Comparison of ENCODE assay signal across 11 mouse cellular contexts in the genomic region with DNA sequence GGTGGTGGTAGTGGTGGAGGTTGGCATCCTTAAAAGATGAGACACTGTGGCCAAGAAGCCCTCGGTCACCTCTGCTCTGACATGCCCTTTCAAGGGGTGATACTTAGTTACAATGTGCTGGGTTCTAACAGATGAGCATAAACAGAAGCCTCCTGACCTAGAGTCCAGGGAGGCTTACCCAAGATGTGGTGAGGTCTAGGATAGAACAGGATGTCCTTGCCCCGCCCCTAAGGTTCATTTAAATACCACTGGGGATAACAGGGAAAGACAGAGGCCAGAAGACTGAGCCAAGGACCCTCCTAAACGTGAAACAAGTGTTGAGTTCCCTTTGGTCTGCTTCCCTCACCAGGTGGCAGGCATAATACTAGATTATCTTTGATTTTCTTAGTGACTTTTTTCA. TPM values are rescaled to one million over a fixed set of nuclear protein-coding genes. Genes with fewer than 3 reads are reported as not detected.
DNase-seq lines count a peak whose midpoint lies in the region; ATAC-seq and TF ChIP-seq lines count a peak whose summit lies in the region.
"Had no signal": no experiment of that assay in that cellular context is flagged by ENCODE, and none has a peak within 500 bp of the region (broad histone marks: within the 10 kb centered on the region; RNA-seq: fewer than 3 reads in every experiment).

No protein-coding gene starts in this region.

- H3K4me2 ChIP-seq in lung, embryonic 15.5 days = peak overlapping the region; percentile 83
- H3K4me2 ChIP-seq in embryonic facial prominence, embryonic 13.5 days = peak overlapping the region; percentile 87
- peak overlapping the region; percentile 63 for H3K4me2 ChIP-seq in intestine, embryonic 15.5 days (replicated peaks)
- peak overlapping the region; percentile 86 for H3K4me2 ChIP-seq in liver, postnatal 0 days (ENCODE audit: low read depth, low read length)

- no peak for TF ChIP-seq CTCF in liver, postnatal 0 days (IDR thresholded peaks at IDR 0.05; ENCODE audit: low read depth)
- TF ChIP-seq CTCF in heart, adult 2 months (IDR thresholded peaks at IDR 0.05) = no peak

- peak overlapping the region; percentile 91; the same call in 1 of the 2 replicates for H3K4me3 ChIP-seq in lung, embryonic 15.5 days
- no peak overlapping the region for H3K4me3 ChIP-seq in embryonic facial prominence, embryonic 13.5 days
- H3K4me3 ChIP-seq in intestine, embryonic 15.5 days (replicated peaks) = peak overlapping the region; percentile 72
- peak overlapping the region; percentile 88 for H3K4me3 ChIP-seq in liver, postnatal 0 days (ENCODE audit: low read depth, low read length)
- H3K4me3 ChIP-seq in heart, adult 2 months = no peak overlapping the region

- no peaks in the 10 kb centered on the region; the same call in 1 of the 2 replicates for H3K79me2 ChIP-seq in heart, adult 2 months (replicated peaks; ENCODE audit: control insufficient read depth, insufficient read depth, low read length)

- no peak for DNase-seq in lung, postnatal 4 days
- DNase-seq in liver, postnatal 0 days = no peak
- DNase-seq in urinary bladder, postnatal 25 days (ENCODE audit: low spot score) = no peak
- DNase-seq in cerebellum, postnatal 4 days (ENCODE audit: low spot score in 2 of 2) = no peak
- no peak for DNase-seq in heart, adult 2 months
- DNase-seq: adrenal gland, postnatal 14 days; cerebellum, adult 11-12 months had no signal

- TF ChIP-seq EP300 in liver, postnatal 0 days (IDR thresholded peaks at IDR 0.05; ENCODE audit: low read depth) = no peak
- TF ChIP-seq EP300 in heart, adult 2 months (IDR thresholded peaks at IDR 0.05; ENCODE audit: insufficient read depth, low read depth, low read length) = no peak

- intact Hi-C loops in heart, adult 2 months (cut with DNase I) = no loop called here

- ATAC-seq in lung, embryonic 15.5 days (ENCODE audit: borderline replicate concordance, extremely low read depth, low FRiP score, low TSS enrichment) = no peak
- no peak for ATAC-seq in embryonic facial prominence, embryonic 13.5 days (ENCODE audit: insufficient number of reproducible peaks, insufficient read depth, low FRiP score, low TSS enrichment, low read depth)
- ATAC-seq in intestine, embryonic 15.5 days = no peak
- no peak for ATAC-seq in liver, postnatal 0 days

- no peaks in the 10 kb centered on the region for H3K27me3 ChIP-seq in lung, embryonic 15.5 days
- H3K27me3 ChIP-seq in embryonic facial prominence, embryonic 13.5 days = no peaks in the 10 kb centered on the region
- no peaks in the 10 kb centered on the region for H3K27me3 ChIP-seq in intestine, embryonic 15.5 days (replicated peaks)
- no peaks in the 10 kb centered on the region for H3K27me3 ChIP-seq in liver, postnatal 0 days (ENCODE audit: insufficient read depth, low read length)
- no peaks in the 10 kb centered on the region for H3K27me3 ChIP-seq in heart, adult 2 months (ENCODE audit: control insufficient read depth, insufficient read depth, low read length)

- no peak overlapping the region for H3K9ac ChIP-seq in lung, embryonic 15.5 days
- peak overlapping the region; percentile 96; the same call in 1 of the 2 replicates for H3K9ac ChIP-seq in embryonic facial prominence, embryonic 13.5 days
- 0 out of 2 replicates have a peak overlapping the region, but pooled peaks have one; percentile 88 for H3K9ac ChIP-seq in intestine, embryonic 15.5 days
- peak overlapping the region; percentile 82 for H3K9ac ChIP-seq in liver, postnatal 0 days (replicated peaks)
- no peak overlapping the region for H3K9ac ChIP-seq in heart, adult 2 months (ENCODE audit: low read depth, low read length)

- 72% methylated on average over 3 of the region's 3 CpGs for WGBS in lung, embryonic 15.5 days
- WGBS in embryonic facial prominence, embryonic 13.5 days = 61% methylated on average over 3 of the region's 3 CpGs
- WGBS in intestine, embryonic 15.5 days = 71% methylated on average over 3 of the region's 3 CpGs
- 48% methylated on average over 3 of the region's 3 CpGs for WGBS in liver, postnatal 0 days (ENCODE audit: insufficient replicate concordance)
- 62% methylated on average over 3 of the region's 3 CpGs for WGBS in heart, adult 2 months

- H3K36me3 ChIP-seq in lung, embryonic 15.5 days = peaks cover 16% of the 10 kb centered on the region; the same call in 1 of the 2 replicates
- peaks cover 10% of the 10 kb centered on the region; the same call in 1 of the 2 replicates for H3K36me3 ChIP-seq in embryonic facial prominence, embryonic 13.5 days
- no peaks in the 10 kb centered on the region for H3K36me3 ChIP-seq in intestine, embryonic 15.5 days
- peaks cover 9% of the 10 kb centered on the region; the same call in 1 of the 2 replicates for H3K36me3 ChIP-seq in liver, postnatal 0 days (replicated peaks; ENCODE audit: insufficient read depth, low read length)
- no peaks in the 10 kb centered on the region for H3K36me3 ChIP-seq in heart, adult 2 months (ENCODE audit: control insufficient read depth, insufficient read depth, low read length)

- peaks cover 23% of the 10 kb centered on the region for H3K4me1 ChIP-seq in lung, embryonic 15.5 days
- peaks cover 22% of the 10 kb centered on the region for H3K4me1 ChIP-seq in embryonic facial prominence, embryonic 13.5 days
- peaks cover 18% of the 10 kb centered on the region for H3K4me1 ChIP-seq in intestine, embryonic 15.5 days (replicated peaks)
- peaks cover 40% of the 10 kb centered on the region for H3K4me1 ChIP-seq in liver, postnatal 0 days (ENCODE audit: insufficient read depth)
- H3K4me1 ChIP-seq in heart, adult 2 months (ENCODE audit: control insufficient read depth, insufficient read depth, low read length) = peaks cover 3% of the 10 kb centered on the region

- no peak overlapping the region for H3K27ac ChIP-seq in lung, embryonic 15.5 days
- H3K27ac ChIP-seq in embryonic facial prominence, embryonic 13.5 days = no peak overlapping the region
- H3K27ac ChIP-seq in intestine, embryonic 15.5 days = no peak overlapping the region
- H3K27ac ChIP-seq in liver, postnatal 0 days (ENCODE audit: low read depth) = 0 out of 2 replicates have a peak overlapping the region, but pooled peaks have one; percentile 23
- no peak overlapping the region for H3K27ac ChIP-seq in heart, adult 2 months

- TF ChIP-seq POLR2A in heart, adult 2 months (IDR thresholded peaks at IDR 0.05; ENCODE audit: insufficient read depth, low read depth, low read length) = no peak

- H3K9me3 ChIP-seq in lung, embryonic 15.5 days = no peaks in the 10 kb centered on the region
- H3K9me3 ChIP-seq in embryonic facial prominence, embryonic 13.5 days = no peaks in the 10 kb centered on the region
- H3K9me3 ChIP-seq in intestine, embryonic 15.5 days = no peaks in the 10 kb centered on the region
- H3K9me3 ChIP-seq in liver, postnatal 0 days (ENCODE audit: low read length) = no peaks in the 10 kb centered on the region

RNA-seq across cellular contexts. Expression of gene BC017158, which starts 1.5 kb away (rescaled TPM):
- 31.3 and 38.6 TPM in 2 replicates for polyA plus RNA-seq in lung, embryonic 15.5 days (2015; fragmentation: Nextera tagmentation; extraction: Ambion mirVana)
- polyA plus RNA-seq in embryonic facial prominence, embryonic 13.5 days (2015; fragmentation: Nextera tagmentation; extraction: Ambion mirVana) = 22.1 and 26.1 TPM in 2 replicates
- polyA plus RNA-seq in intestine, embryonic 15.5 days (2015; fragmentation: Nextera tagmentation; extraction: Ambion mirVana) = 43.0 and 51.0 TPM in 2 replicates
- polyA plus RNA-seq in liver, postnatal 0 days (2015; fragmentation: Nextera tagmentation; extraction: Ambion mirVana) = 9.4 and 9.6 TPM in 2 replicates
- 1 to 10 TPM; 6.2 to 6.5 TPM for total RNA-seq in heart, adult 2 months (2021)
- 12.1 and 12.7 TPM in 2 replicates for polyA plus RNA-seq in heart, adult 2 months (2012; rRNA removed)

RNA-seq across cellular contexts. Expression of gene Slc5a2, which starts 31.1 kb away (rescaled TPM):
- 0.15 and 0.19 TPM in 2 replicates for polyA plus RNA-seq in lung, embryonic 15.5 days (2015; fragmentation: Nextera tagmentation; extraction: Ambion mirVana)
- 0.42 TPM in 1 of 2 replicates, not detected in the other for polyA plus RNA-seq in embryonic facial prominence, embryonic 13.5 days (2015; fragmentation: Nextera tagmentation; extraction: Ambion mirVana)
- polyA plus RNA-seq in intestine, embryonic 15.5 days (2015; fragmentation: Nextera tagmentation; extraction: Ambion mirVana) = 0.20 and 0.24 TPM in 2 replicates
- 1.3 and 1.8 TPM in 2 replicates for polyA plus RNA-seq in liver, postnatal 0 days (2015; fragmentation: Nextera tagmentation; extraction: Ambion mirVana)
- not detected for total RNA-seq in heart, adult 2 months (2021)
- 0.37 TPM in 1 of 2 replicates, not detected in the other for polyA plus RNA-seq in heart, adult 2 months (2012; rRNA removed)
- total RNA-seq: adrenal gland, postnatal 14 days; neutrophil, adult 5-6 weeks had no signal

RNA-seq across cellular contexts. Expression of gene Tgfb1i1, which starts 49.9 kb away (rescaled TPM):
- polyA plus RNA-seq in lung, embryonic 15.5 days (2015; fragmentation: Nextera tagmentation; extraction: Ambion mirVana) = 173 and 178 TPM in 2 replicates
- 50.4 and 52.5 TPM in 2 replicates for polyA plus RNA-seq in embryonic facial prominence, embryonic 13.5 days (2015; fragmentation: Nextera tagmentation; extraction: Ambion mirVana)
- polyA plus RNA-seq in intestine, embryonic 15.5 days (2015; fragmentation: Nextera tagmentation; extraction: Ambion mirVana) = 160 and 163 TPM in 2 replicates
- polyA plus RNA-seq in liver, postnatal 0 days (2015; fragmentation: Nextera tagmentation; extraction: Ambion mirVana) = 10.1 and 10.4 TPM in 2 replicates
- total RNA-seq in heart, adult 2 months (2021) = 10 to 100 TPM; 14.3 to 20.1 TPM
- 26.2 and 28.2 TPM in 2 replicates for polyA plus RNA-seq in heart, adult 2 months (2012; rRNA removed)

RNA-seq across cellular contexts. Expression of gene 9130023H24Rik, which starts 58.7 kb away (rescaled TPM):
- 8.2 and 9.1 TPM in 2 replicates for polyA plus RNA-seq in lung, embryonic 15.5 days (2015; fragmentation: Nextera tagmentation; extraction: Ambion mirVana)
- polyA plus RNA-seq in embryonic facial prominence, embryonic 13.5 days (2015; fragmentation: Nextera tagmentation; extraction: Ambion mirVana) = 8.8 and 9.3 TPM in 2 replicates
- polyA plus RNA-seq in intestine, embryonic 15.5 days (2015; fragmentation: Nextera tagmentation; extraction: Ambion mirVana) = 5.7 and 6.1 TPM in 2 replicates
- 1.7 and 2.2 TPM in 2 replicates for polyA plus RNA-seq in liver, postnatal 0 days (2015; fragmentation: Nextera tagmentation; extraction: Ambion mirVana)
- total RNA-seq in heart, adult 2 months (2021) = 1 to 10 TPM; 3.2 to 3.6 TPM
- polyA plus RNA-seq in heart, adult 2 months (2012; rRNA removed) = 1.7 and 2.2 TPM in 2 replicates

RNA-seq across cellular contexts. Expression of gene Armc5, which starts 59.4 kb away (rescaled TPM):
- 22.4 and 24.5 TPM in 2 replicates for polyA plus RNA-seq in lung, embryonic 15.5 days (2015; fragmentation: Nextera tagmentation; extraction: Ambion mirVana)
- 16.3 and 17.7 TPM in 2 replicates for polyA plus RNA-seq in embryonic facial prominence, embryonic 13.5 days (2015; fragmentation: Nextera tagmentation; extraction: Ambion mirVana)
- 17.4 and 17.6 TPM in 2 replicates for polyA plus RNA-seq in intestine, embryonic 15.5 days (2015; fragmentation: Nextera tagmentation; extraction: Ambion mirVana)
- 5.4 and 5.6 TPM in 2 replicates for polyA plus RNA-seq in liver, postnatal 0 days (2015; fragmentation: Nextera tagmentation; extraction: Ambion mirVana)
- 1 to 10 TPM; 6.8 to 7.1 TPM for total RNA-seq in heart, adult 2 months (2021)
- 11.2 and 12.3 TPM in 2 replicates for polyA plus RNA-seq in heart, adult 2 months (2012; rRNA removed)

Comparison
In these comparisons a context has a peak if more than half of its experiments do, and no peak if none do; other contexts are left out.
1. H3K4me3 ChIP-seq: peak in lung, embryonic 15.5 days (single experiment), intestine, embryonic 15.5 days (single experiment) and liver, postnatal 0 days (single experiment); none in embryonic facial prominence, embryonic 13.5 days (single experiment) and heart, adult 2 months (single experiment).
2. H3K9ac ChIP-seq: peak in embryonic facial prominence, embryonic 13.5 days (single experiment), intestine, embryonic 15.5 days (single experiment) and liver, postnatal 0 days (single experiment); none in lung, embryonic 15.5 days (single experiment) and heart, adult 2 months (single experiment).
3. Peak in every context shown above with its lines, with median percentiles within 50 percentile points of each other: H3K4me2 ChIP-seq.